Mouse (Mus musculus) mouse trophoblast stem cell (cell line): ENCODE measurements around the gene Tmem59l.

Source experiments
- in situ Hi-C, 2 experiments: fragments of 300-500 bp; cut with MseI, MboI; formaldehyde crosslinking; loops; 2 replicates in 1 of 2; 3 replicates in 1 of 2; pipeline ENCODE4 v1.15.1; 2025

Tmem59l gene

GRCm38 (mm10) chr8:70490061-70490879, 3.1 kb upstream of the Tmem59l start:
- in situ Hi-C loops, result no loop called here

GRCm38 (mm10) chr8:70489576-70489975, 2.4 kb upstream of the Tmem59l start:
- in situ Hi-C loops, result no loop called here

GRCm38 (mm10) chr8:70488931-70489470, 1.8 kb upstream of the Tmem59l start:
- in situ Hi-C loops, result no loop called here

GRCm38 (mm10) chr8:70487993-70488796, 1.0 kb upstream of the Tmem59l start:
- in situ Hi-C loops, result no loop called here

- in situ Hi-C loops, result no loop called here
Measured at GRCm38 (mm10) chr8:70486191-70486681, 922 bp downstream of the Tmem59l start.

- in situ Hi-C loops, result no loop called here
Measured at GRCm38 (mm10) chr8:70482943-70483342, 4.2 kb downstream of the Tmem59l start.

GRCm38 (mm10) chr8:70481908-70482307, 5.2 kb downstream of the Tmem59l start:
- in situ Hi-C loops, result no loop called here

- in situ Hi-C loops, result no loop called here
Measured at GRCm38 (mm10) chr8:70477269-70477982, 9.7 kb downstream of the Tmem59l start.

GRCm38 (mm10) chr8:70476333-70477268, 10.6 kb downstream of the Tmem59l start, which contains the start of gene Klhl26:
Gene Klhl26 (minus strand): TSS chr8:70476968.
- in situ Hi-C loops, result no loop called here

- in situ Hi-C loops, result no loop called here
Measured at GRCm38 (mm10) chr8:70471856-70472255, 15.3 kb downstream of the Tmem59l start.

- in situ Hi-C loops, result no loop called here
Measured at GRCm38 (mm10) chr8:70469938-70470337, 17.2 kb downstream of the Tmem59l start.

- in situ Hi-C loops, result no loop called here
Measured at GRCm38 (mm10) chr8:70469295-70469916, 17.8 kb downstream of the Tmem59l start.

- in situ Hi-C loops, result no loop called here
Measured at GRCm38 (mm10) chr8:70468733-70469132, 18.4 kb downstream of the Tmem59l start.

- in situ Hi-C loops, result no loop called here
Measured at GRCm38 (mm10) chr8:70467907-70468306, 19.3 kb downstream of the Tmem59l start.

GRCm38 (mm10) chr8:70467229-70467725, 19.9 kb downstream of the Tmem59l start:
- in situ Hi-C loops, result no loop called here

GRCm38 (mm10) chr8:70466771-70467170, 20.4 kb downstream of the Tmem59l start:
- in situ Hi-C loops, result no loop called here

- in situ Hi-C loops, result no loop called here
Measured at GRCm38 (mm10) chr8:70466305-70466704, 20.9 kb downstream of the Tmem59l start.

- in situ Hi-C loops, result no loop called here
Measured at GRCm38 (mm10) chr8:70465701-70466100, 21.5 kb downstream of the Tmem59l start.

GRCm38 (mm10) chr8:70464162-70464561, 23.0 kb downstream of the Tmem59l start:
- in situ Hi-C loops, result no loop called here

GRCm38 (mm10) chr8:70463306-70463705, 23.9 kb downstream of the Tmem59l start:
- in situ Hi-C loops, result no loop called here
